Mouse (Mus musculus): ENCODE results near the gene Lrig1. TPM values are rescaled to one million over a fixed set of nuclear protein-coding genes. Genes with fewer than 3 reads are reported as not detected.
"Not testable (repeated sequence)": the region's sequence is repeated elsewhere in the genome, so short reads cannot be mapped to it uniquely, and the experiment has no call there.

Gene Lrig1
- polyA plus RNA-seq, 1 experiment from 2014 or later: 17.1 TPM

GRCm38 (mm10) chr6:94560896-94561295, 139.1 kb downstream of the Lrig1 start:
- WGBS: 87% methylated on average over 1 of the region's 1 CpGs
- no peak for DNase-seq
- no peak overlapping the region for H3K27ac ChIP-seq (replicated peaks; ENCODE audit: low read depth, low read length)

GRCm38 (mm10) chr6:94558603-94559002, 141.4 kb downstream of the Lrig1 start:
- H3K9me3 ChIP-seq (ENCODE audit: control insufficient read depth, low read length); ATAC-seq (ENCODE audit: low FRiP score, low TSS enrichment): not testable (repeated sequence)
- 95% methylated on average over 1 of the region's 1 CpGs for WGBS

More at GRCm38 (mm10) chr6:94560896-94561295, 139.1 kb downstream of the Lrig1 start:
- Histone ChIP-seq H3K27me3 (ENCODE audit: control insufficient read depth, insufficient read depth, low read length) (no peaks in the 10 kb centered on the region), H3K4me1 (ENCODE audit: control insufficient read depth, insufficient read depth, low read length) (no peaks in the 10 kb centered on the region), H3K4me2 (ENCODE audit: low read length) (no peak overlapping the region), H3K36me3 (ENCODE audit: control insufficient read depth, insufficient read depth, low read length) (no peaks in the 10 kb centered on the region), H3K4me3 (replicated peaks; ENCODE audit: low read depth, low read length) (no peak overlapping the region), H3K9me3 (ENCODE audit: control insufficient read depth, low read length) (no peaks in the 10 kb centered on the region), H3K9ac (replicated peaks; ENCODE audit: low read length) (no peak overlapping the region)
- ATAC-seq (ENCODE audit: low FRiP score, low TSS enrichment): no peak

More at GRCm38 (mm10) chr6:94558603-94559002, 141.4 kb downstream of the Lrig1 start:
- H3K4me2 ChIP-seq (ENCODE audit: low read length); H3K9ac ChIP-seq (replicated peaks; ENCODE audit: low read length); H3K27me3 ChIP-seq (ENCODE audit: control insufficient read depth, insufficient read depth, low read length); H3K36me3 ChIP-seq (ENCODE audit: control insufficient read depth, insufficient read depth, low read length); H3K4me3 ChIP-seq (replicated peaks; ENCODE audit: low read depth, low read length); H3K27ac ChIP-seq (replicated peaks; ENCODE audit: low read depth, low read length); DNase-seq; H3K4me1 ChIP-seq (ENCODE audit: control insufficient read depth, insufficient read depth, low read length): not testable (repeated sequence)

Small RNAs within 50 kb of the gene (microRNA-seq; reads per million reads assigned to microRNA genes)
- 0.73 reads per million for gene Mir7041

Other genes starting within 250 kb of the Lrig1 start
- 7.7 and 7.8 TPM in 2 replicates for gene Slc25a26, start 199.8 kb downstream of the Lrig1 start, polyA plus RNA-seq (2014; fragmentation: Nextera tagmentation; extraction: Ambion mirVana)